8 mouse cellular contexts compared by ENCODE assay signal in genomic region chr1:155158970-155159484, GRCm38 (mm10). TPM values are rescaled to one million over a fixed set of nuclear protein-coding genes. Genes with fewer than 3 reads are reported as not detected.
DNase-seq lines count a peak whose midpoint lies in the region; ATAC-seq and TF ChIP-seq lines count a peak whose summit lies in the region.

No protein-coding gene starts in this region.

- peaks cover 14% of the 10 kb centered on the region for H3K27me3 ChIP-seq in erythroblast, embryonic 14.5 days (ENCODE audit: control insufficient read depth)
- H3K27me3 ChIP-seq in forebrain, postnatal 0 days (ENCODE audit: insufficient read depth, low read length): no peaks in the 10 kb centered on the region
- no peaks in the 10 kb centered on the region for H3K27me3 ChIP-seq in hindbrain, embryonic 12.5 days

- TF ChIP-seq CTCF in bone marrow macrophage, adult 2 months (IDR thresholded peaks at IDR 0.05; ENCODE audit: low read depth, low read length): no peak
- 0 out of 2 replicates have a peak, but pooled peaks have one; percentile 3 for TF ChIP-seq CTCF in forebrain, postnatal 0 days (IDR thresholded peaks at IDR 0.05; ENCODE audit: low read depth)

- TF ChIP-seq POLR2A in bone marrow macrophage, adult 2 months (IDR thresholded peaks at IDR 0.05; ENCODE audit: borderline replicate concordance, low read depth, low read length): no peak

- peaks cover 30% of the 10 kb centered on the region for H3K4me1 ChIP-seq in erythroblast, embryonic 14.5 days (ENCODE audit: control insufficient read depth)
- H3K4me1 ChIP-seq in bone marrow macrophage, adult 2 months (ENCODE audit: control insufficient read depth, insufficient read depth, low read length): peaks cover 24% of the 10 kb centered on the region
- H3K4me1 ChIP-seq in forebrain, postnatal 0 days (ENCODE audit: insufficient read depth): peaks cover 8% of the 10 kb centered on the region; the same call in 1 of the 2 replicates
- peaks cover 15% of the 10 kb centered on the region for H3K4me1 ChIP-seq in hindbrain, embryonic 12.5 days

- WGBS in forebrain, postnatal 0 days: 0% methylated on average over 46 of the region's 46 CpGs
- WGBS in hindbrain, embryonic 12.5 days: under 1% methylated on average over 35 of the region's 46 CpGs

- H3K4me3 ChIP-seq in erythroblast, embryonic 14.5 days (replicated peaks): peak overlapping the region; percentile 97
- H3K4me3 ChIP-seq in bone marrow macrophage, adult 2 months (ENCODE audit: insufficient read depth, low read length): peak overlapping the region; percentile 75
- peak overlapping the region; percentile 54 for H3K4me3 ChIP-seq in forebrain, postnatal 0 days (ENCODE audit: low read depth, low read length)
- peak overlapping the region; percentile 94 for H3K4me3 ChIP-seq in hindbrain, embryonic 12.5 days

- peak overlapping the region; percentile 19; the same call in 1 of the 2 replicates for H3K27ac ChIP-seq in bone marrow macrophage, adult 2 months (ENCODE audit: insufficient read depth, low read depth, low read length)
- peak overlapping the region; percentile 67 for H3K27ac ChIP-seq in forebrain, postnatal 0 days (ENCODE audit: low read depth, low read length)
- H3K27ac ChIP-seq in hindbrain, embryonic 12.5 days: peak overlapping the region; percentile 93

- no peak for ATAC-seq in erythroblast, adult 5-6 weeks (replicated peaks; ENCODE audit: low FRiP score, poor library complexity, severe bottlenecking)
- ATAC-seq in forebrain, postnatal 0 days: peak; percentile 45
- ATAC-seq in hindbrain, embryonic 12.5 days (ENCODE audit: low FRiP score): peak; percentile 78
- ATAC-seq in megakaryocyte-erythroid progenitor cell, adult 5-6 weeks (replicated peaks; ENCODE audit: low FRiP score, low TSS enrichment, poor library complexity, severe bottlenecking): 0 out of 2 replicates have a peak, but pooled peaks have one; percentile 13

- H3K36me3 ChIP-seq in erythroblast, embryonic 14.5 days (ENCODE audit: control insufficient read depth): no peaks in the 10 kb centered on the region
- no peaks in the 10 kb centered on the region for H3K36me3 ChIP-seq in forebrain, postnatal 0 days (ENCODE audit: insufficient read depth)
- no peaks in the 10 kb centered on the region for H3K36me3 ChIP-seq in hindbrain, embryonic 12.5 days

- peak; percentile 40 for DNase-seq in forebrain, postnatal 0 days
- peak; percentile 66 for DNase-seq in left cerebral cortex, postnatal 4 days
- peak; percentile 40 to 79 for DNase-seq in spleen, postnatal 4 days (ENCODE audit: low spot score in 2 of 2)

- H3K4me2 ChIP-seq in forebrain, postnatal 0 days (ENCODE audit: low read depth): peak overlapping the region; percentile 73
- H3K4me2 ChIP-seq in hindbrain, embryonic 12.5 days (replicated peaks): peak overlapping the region; percentile 71

- intact Hi-C loops in left cerebral cortex, postnatal 4 days (cut with DNase I): loop anchor here (5.0 kb wide), 1 partner anchor 43 kb away; no protein-coding TSS in a partner anchor

- H3K9me3 ChIP-seq in erythroblast, embryonic 14.5 days (ENCODE audit: control insufficient read depth, low read length): no peaks in the 10 kb centered on the region
- no peaks in the 10 kb centered on the region for H3K9me3 ChIP-seq in forebrain, postnatal 0 days (ENCODE audit: low read length)
- H3K9me3 ChIP-seq in hindbrain, embryonic 12.5 days (replicated peaks): no peaks in the 10 kb centered on the region

- H3K9ac ChIP-seq in forebrain, postnatal 0 days: peak overlapping the region; percentile 65
- H3K9ac ChIP-seq in hindbrain, embryonic 12.5 days: peak overlapping the region; percentile 92

RNA-seq across cellular contexts. Expression of gene Stx6, which starts 0.5 kb away (rescaled TPM):
- 2.9 and 3.2 TPM in 2 replicates for polyA plus RNA-seq in erythroblast, embryonic 14.5 days (2012)
- 2.3 and 3.8 TPM in 2 replicates for total RNA-seq in erythroblast, adult 5-6 weeks (2015; ENCODE audit: low replicate concordance)
- 4.9 and 7.4 TPM in 2 replicates for total RNA-seq in erythroblast, adult 5-6 weeks (2017; ENCODE audit: low replicate concordance)
- polyA plus RNA-seq in bone marrow macrophage, adult 2 months (2012; ENCODE audit: insufficient read depth, insufficient read length, missing spikeins): 36.3 and 48.0 TPM in 2 replicates
- total RNA-seq in forebrain, postnatal 0 days (2014; rRNA removed): 120 and 122 TPM in 2 replicates
- 89.2 and 97.5 TPM in 2 replicates for polyA plus RNA-seq in forebrain, postnatal 0 days (2015; fragmentation: Nextera tagmentation; extraction: Ambion mirVana)
- 119 and 123 TPM in 2 replicates for polyA plus RNA-seq in hindbrain, embryonic 12.5 days (2016; fragmentation: Nextera tagmentation; extraction: Ambion mirVana)
- total RNA-seq in left cerebral cortex, postnatal 4 days (2021): 100 to 1,000 TPM in 1 of 2 experiments, 10 to 100 TPM in 1; 99.3 to 102 TPM
- 12.2 and 24.8 TPM in 2 replicates for total RNA-seq in megakaryocyte-erythroid progenitor cell, adult 5-6 weeks (2014; fragmentation: Nextera tagmentation)
- total RNA-seq in megakaryocyte-erythroid progenitor cell, adult 5-6 weeks (2017): 19.6 and 30.9 TPM in 2 replicates

RNA-seq across cellular contexts. Expression of gene Mr1, which starts 12.4 kb away (rescaled TPM):
- polyA plus RNA-seq in erythroblast, embryonic 14.5 days (2012): not detected in 2 replicates
- 1.3 and 2.3 TPM in 2 replicates for total RNA-seq in erythroblast, adult 5-6 weeks (2015; ENCODE audit: low replicate concordance)
- total RNA-seq in erythroblast, adult 5-6 weeks (2017; ENCODE audit: low replicate concordance): 0.34 and 1.4 TPM in 2 replicates
- 9.2 and 10.3 TPM in 2 replicates for polyA plus RNA-seq in bone marrow macrophage, adult 2 months (2012; ENCODE audit: insufficient read depth, insufficient read length, missing spikeins)
- 2.8 and 5.1 TPM in 2 replicates for total RNA-seq in forebrain, postnatal 0 days (2014; rRNA removed)
- 2.0 and 2.6 TPM in 2 replicates for polyA plus RNA-seq in forebrain, postnatal 0 days (2015; fragmentation: Nextera tagmentation; extraction: Ambion mirVana)
- polyA plus RNA-seq in hindbrain, embryonic 12.5 days (2016; fragmentation: Nextera tagmentation; extraction: Ambion mirVana): 2.1 and 2.4 TPM in 2 replicates
- 1 to 10 TPM; 1.5 to 1.8 TPM for total RNA-seq in left cerebral cortex, postnatal 4 days (2021)
- 6.1 and 7.8 TPM in 2 replicates for total RNA-seq in megakaryocyte-erythroid progenitor cell, adult 5-6 weeks (2014; fragmentation: Nextera tagmentation)
- 6.2 and 7.7 TPM in 2 replicates for total RNA-seq in megakaryocyte-erythroid progenitor cell, adult 5-6 weeks (2017)

RNA-seq across cellular contexts. Expression of gene Ier5, which starts 59.6 kb away (rescaled TPM):
- polyA plus RNA-seq in erythroblast, embryonic 14.5 days (2012): 7.6 and 7.7 TPM in 2 replicates
- 7.5 and 9.0 TPM in 2 replicates for total RNA-seq in erythroblast, adult 5-6 weeks (2015; ENCODE audit: low replicate concordance)
- 7.6 and 9.8 TPM in 2 replicates for total RNA-seq in erythroblast, adult 5-6 weeks (2017; ENCODE audit: low replicate concordance)
- 58.7 and 62.5 TPM in 2 replicates for polyA plus RNA-seq in bone marrow macrophage, adult 2 months (2012; ENCODE audit: insufficient read depth, insufficient read length, missing spikeins)
- total RNA-seq in forebrain, postnatal 0 days (2014; rRNA removed): 46.0 and 47.6 TPM in 2 replicates
- polyA plus RNA-seq in forebrain, postnatal 0 days (2015; fragmentation: Nextera tagmentation; extraction: Ambion mirVana): 9.4 and 11.6 TPM in 2 replicates
- 16.5 and 17.7 TPM in 2 replicates for polyA plus RNA-seq in hindbrain, embryonic 12.5 days (2016; fragmentation: Nextera tagmentation; extraction: Ambion mirVana)
- 10 to 100 TPM; 12.0 TPM for total RNA-seq in left cerebral cortex, postnatal 4 days (2021)
- total RNA-seq in megakaryocyte-erythroid progenitor cell, adult 5-6 weeks (2014; fragmentation: Nextera tagmentation): 5.7 and 7.1 TPM in 2 replicates
- total RNA-seq in megakaryocyte-erythroid progenitor cell, adult 5-6 weeks (2017): 7.5 and 12.7 TPM in 2 replicates

Comparison
In these comparisons a context has a peak if more than half of its experiments do, and no peak if none do; other contexts are left out.
1. H3K27ac ChIP-seq: peak in every context shown above with its lines; median percentile 93 in hindbrain, embryonic 12.5 days; 67 in forebrain, postnatal 0 days; 19 in bone marrow macrophage, adult 2 months.